Mouse (Mus musculus): ENCODE measurements around the gene Atp11a. TPM values are rescaled to one million over a fixed set of nuclear protein-coding genes. Genes with fewer than 3 reads are reported as not detected.

Atp11a gene
- polyA plus RNA-seq, 1 experiment from 2014 or later: 8.5 TPM

GRCm38 (mm10) chr8:12869661-12870060 lies 112.8 kb downstream of the Atp11a start:
- Histone ChIP-seq H3K9me3 (no peaks in the 10 kb centered on the region), H3K27me3 (ENCODE audit: insufficient read depth, poor library complexity, severe bottlenecking) (peaks cover 15% of the 10 kb centered on the region), H3K4me3 (no peak overlapping the region), H3K27ac (peak overlapping the region; percentile 59), H3K4me1 (replicated peaks) (peaks cover 53% of the 10 kb centered on the region), H3K36me3 (peaks cover 17% of the 10 kb centered on the region)
- DNase-seq (ENCODE audit: low spot score): no peak
- WGBS: 73% methylated on average over 3 of the region's 3 CpGs

- Histone ChIP-seq H3K27ac (peak overlapping the region; percentile 94), H3K36me3 (peaks cover 7% of the 10 kb centered on the region; the same call in 1 of the 2 replicates), H3K4me3 (no peak overlapping the region), H3K27me3 (ENCODE audit: insufficient read depth, poor library complexity, severe bottlenecking) (peaks cover 17% of the 10 kb centered on the region), H3K4me1 (replicated peaks) (peaks cover 63% of the 10 kb centered on the region), H3K9me3 (no peaks in the 10 kb centered on the region)
- 81% methylated on average over 5 of the region's 5 CpGs for WGBS
- no peak for DNase-seq (ENCODE audit: low spot score)
These were observed 113.8 kb downstream of the Atp11a start for GRCm38 (mm10) chr8:12870656-12871055.

- H3K27ac ChIP-seq: peak overlapping the region; percentile 94
- H3K4me3 ChIP-seq: 0 out of 2 replicates have a peak overlapping the region, but pooled peaks have one; percentile 16
- peaks cover 4% of the 10 kb centered on the region; the same call in 1 of the 2 replicates for H3K36me3 ChIP-seq
- WGBS: 2% methylated on average over 5 of the region's 5 CpGs
- no peaks in the 10 kb centered on the region for H3K9me3 ChIP-seq
- H3K27me3 ChIP-seq (ENCODE audit: insufficient read depth, poor library complexity, severe bottlenecking): peaks cover 17% of the 10 kb centered on the region
- DNase-seq (ENCODE audit: low spot score): peak; percentile 74
- peaks cover 71% of the 10 kb centered on the region for H3K4me1 ChIP-seq (replicated peaks)
These were observed 114.6 kb downstream of the Atp11a start for GRCm38 (mm10) chr8:12871461-12871860.

GRCm38 (mm10) chr8:12872983-12873356 lies 116.2 kb downstream of the Atp11a start:
- no peaks in the 10 kb centered on the region for H3K9me3 ChIP-seq
- peaks cover 13% of the 10 kb centered on the region for H3K27me3 ChIP-seq (ENCODE audit: insufficient read depth, poor library complexity, severe bottlenecking)
- peaks cover 83% of the 10 kb centered on the region for H3K4me1 ChIP-seq (replicated peaks)
- WGBS: 3% methylated on average over 8 of the region's 9 CpGs
- peak overlapping the region; percentile 94 for H3K27ac ChIP-seq
- H3K4me3 ChIP-seq: peak overlapping the region; percentile 69
- no peak for DNase-seq (ENCODE audit: low spot score)
- no peaks in the 10 kb centered on the region for H3K36me3 ChIP-seq

GRCm38 (mm10) chr8:12873357-12874046 lies 116.7 kb downstream of the Atp11a start, which contains the start of gene Mcf2l:
Mcf2l (plus strand) TSS chr8:12873806.
- no peaks in the 10 kb centered on the region for H3K9me3 ChIP-seq
- H3K27ac ChIP-seq: peak within 1 kb of the TSS; percentile 94
- no peaks in the 10 kb centered on the region for H3K36me3 ChIP-seq
- 1% methylated on average over 30 of the region's 30 CpGs for WGBS
- DNase-seq (ENCODE audit: low spot score): peak; percentile 90
- peak within 1 kb of the TSS; percentile 69 for H3K4me3 ChIP-seq
- peaks cover 13% of the 10 kb centered on the region for H3K27me3 ChIP-seq (ENCODE audit: insufficient read depth, poor library complexity, severe bottlenecking)
- peaks cover 84% of the 10 kb centered on the region for H3K4me1 ChIP-seq (replicated peaks)

- no peak for DNase-seq (ENCODE audit: low spot score)
- Histone ChIP-seq H3K36me3 (no peaks in the 10 kb centered on the region), H3K27me3 (ENCODE audit: insufficient read depth, poor library complexity, severe bottlenecking) (peaks cover 13% of the 10 kb centered on the region), H3K4me3 (peak overlapping the region; percentile 69), H3K9me3 (no peaks in the 10 kb centered on the region), H3K4me1 (replicated peaks) (peaks cover 82% of the 10 kb centered on the region), H3K27ac (peak overlapping the region; percentile 94)
- WGBS: 20% methylated on average over 8 of the region's 8 CpGs
These were observed 117.5 kb downstream of the Atp11a start for GRCm38 (mm10) chr8:12874194-12874791.

- H3K9me3 ChIP-seq: no peaks in the 10 kb centered on the region
- peaks cover 3% of the 10 kb centered on the region for H3K36me3 ChIP-seq
- WGBS: 70% methylated on average over 4 of the region's 4 CpGs
- no peak for DNase-seq (ENCODE audit: low spot score)
- peak overlapping the region; percentile 94 for H3K27ac ChIP-seq
- H3K4me3 ChIP-seq: peak overlapping the region; percentile 69
- peaks cover 13% of the 10 kb centered on the region for H3K27me3 ChIP-seq (ENCODE audit: insufficient read depth, poor library complexity, severe bottlenecking)
- H3K4me1 ChIP-seq (replicated peaks): peaks cover 76% of the 10 kb centered on the region
These were observed 118.2 kb downstream of the Atp11a start for GRCm38 (mm10) chr8:12874971-12875370.

- whole genome bisulfite sequencing: 83% methylated on average over 6 of the region's 6 CpGs
- Histone ChIP-seq H3K9me3 (no peaks in the 10 kb centered on the region), H3K36me3 (peaks cover 24% of the 10 kb centered on the region), H3K4me1 (replicated peaks) (peaks cover 55% of the 10 kb centered on the region), H3K4me3 (no peak overlapping the region), H3K27me3 (ENCODE audit: insufficient read depth, poor library complexity, severe bottlenecking) (peaks cover 13% of the 10 kb centered on the region), H3K27ac (no peak overlapping the region)
- no peak for DNase-seq (ENCODE audit: low spot score)
These were observed 120.3 kb downstream of the Atp11a start for GRCm38 (mm10) chr8:12877126-12877525.

- Histone ChIP-seq H3K4me1 (replicated peaks) (peaks cover 26% of the 10 kb centered on the region), H3K4me3 (no peak overlapping the region), H3K36me3 (peaks cover 54% of the 10 kb centered on the region), H3K9me3 (no peaks in the 10 kb centered on the region), H3K27me3 (ENCODE audit: insufficient read depth, poor library complexity, severe bottlenecking) (no peaks in the 10 kb centered on the region), H3K27ac (no peak overlapping the region)
- no peak for DNase-seq (ENCODE audit: low spot score)
- WGBS: 91% methylated on average over 6 of the region's 6 CpGs
These were observed 123.3 kb downstream of the Atp11a start for GRCm38 (mm10) chr8:12880163-12880562.

- Histone ChIP-seq H3K4me1 (replicated peaks) (no peaks in the 10 kb centered on the region), H3K9me3 (no peaks in the 10 kb centered on the region), H3K27ac (no peak overlapping the region), H3K27me3 (ENCODE audit: insufficient read depth, poor library complexity, severe bottlenecking) (no peaks in the 10 kb centered on the region), H3K4me3 (no peak overlapping the region), H3K36me3 (peaks cover 83% of the 10 kb centered on the region)
- no peak for DNase-seq (ENCODE audit: low spot score)
- WGBS: 77% methylated on average over 21 of the region's 21 CpGs
These were observed 126.5 kb downstream of the Atp11a start for GRCm38 (mm10) chr8:12883051-12884004.

- no peaks in the 10 kb centered on the region for H3K4me1 ChIP-seq (replicated peaks)
- H3K27ac ChIP-seq: no peak overlapping the region
- H3K27me3 ChIP-seq (ENCODE audit: insufficient read depth, poor library complexity, severe bottlenecking): no peaks in the 10 kb centered on the region
- H3K4me3 ChIP-seq: no peak overlapping the region
- H3K9me3 ChIP-seq: no peaks in the 10 kb centered on the region
- WGBS: 87% methylated on average over 16 of the region's 16 CpGs
- no peak for DNase-seq (ENCODE audit: low spot score)
- H3K36me3 ChIP-seq: peaks cover 94% of the 10 kb centered on the region
These were observed 131.1 kb downstream of the Atp11a start for GRCm38 (mm10) chr8:12887772-12888435.

GRCm38 (mm10) chr8:12889046-12889598 lies 132.3 kb downstream of the Atp11a start:
- Histone ChIP-seq H3K4me3 (no peak overlapping the region), H3K9me3 (no peaks in the 10 kb centered on the region), H3K27me3 (ENCODE audit: insufficient read depth, poor library complexity, severe bottlenecking) (no peaks in the 10 kb centered on the region), H3K27ac (no peak overlapping the region), H3K36me3 (peaks cover 94% of the 10 kb centered on the region), H3K4me1 (replicated peaks) (no peaks in the 10 kb centered on the region)
- WGBS: 92% methylated on average over 11 of the region's 11 CpGs
- no peak for DNase-seq (ENCODE audit: low spot score)

Measured in hindbrain, embryonic 10.5 days (tissue).